Mouse (Mus musculus): ENCODE results near the gene Dtx4. TPM values are rescaled to one million over a fixed set of nuclear protein-coding genes. Genes with fewer than 3 reads are reported as not detected.
A peak's percentile ranks its signal among the peaks of the same experiment; 100 is the strongest.

The Dtx4 gene
- polyA plus RNA-seq, 1 experiment from 2014 or later = 5.6 TPM

GRCm38 (mm10) chr19:12502756-12503155, 1.5 kb upstream of the Dtx4 start:
- WGBS = 81% methylated on average over 7 of the region's 7 CpGs
- peaks cover 4% of the 10 kb centered on the region for H3K4me1 ChIP-seq (replicated peaks; ENCODE audit: insufficient read depth, low read length)
- H3K9me3 ChIP-seq (replicated peaks; ENCODE audit: low read length) = no peaks in the 10 kb centered on the region
- H3K9ac ChIP-seq (ENCODE audit: low read depth, low read length) = no peak overlapping the region
- H3K4me2 ChIP-seq (ENCODE audit: low read length) = no peak overlapping the region
- no peaks in the 10 kb centered on the region for H3K27me3 ChIP-seq (ENCODE audit: insufficient read depth, low read length)
- DNase-seq (ENCODE audit: low spot score) = no peak
- ATAC-seq (replicated peaks; ENCODE audit: low FRiP score, low read depth) = no peak
- no peak overlapping the region for H3K4me3 ChIP-seq (replicated peaks; ENCODE audit: low read depth, low read length)
- no peak overlapping the region for H3K27ac ChIP-seq
- H3K36me3 ChIP-seq (ENCODE audit: insufficient read depth, low read length) = no peaks in the 10 kb centered on the region
- no peak for TF ChIP-seq CTCF (IDR thresholded peaks at IDR 0.05; ENCODE audit: low read depth)

GRCm38 (mm10) chr19:12500881-12501311, 358 bp downstream of the Dtx4 start:
- H3K36me3 ChIP-seq (ENCODE audit: insufficient read depth, low read length) = no peaks in the 10 kb centered on the region
- no peaks in the 10 kb centered on the region for H3K27me3 ChIP-seq (ENCODE audit: insufficient read depth, low read length)
- peak; percentile 25 for DNase-seq (ENCODE audit: low spot score)
- peaks cover 4% of the 10 kb centered on the region for H3K4me1 ChIP-seq (replicated peaks; ENCODE audit: insufficient read depth, low read length)
- H3K9me3 ChIP-seq (replicated peaks; ENCODE audit: low read length) = no peaks in the 10 kb centered on the region
- ATAC-seq (replicated peaks; ENCODE audit: low FRiP score, low read depth) = peak; percentile 81
- H3K4me2 ChIP-seq (ENCODE audit: low read length) = peak overlapping the region; percentile 95
- WGBS = 1% methylated on average over 38 of the region's 38 CpGs
- peak overlapping the region; percentile 82 for H3K9ac ChIP-seq (ENCODE audit: low read depth, low read length)
- peak overlapping the region; percentile 79 for H3K27ac ChIP-seq
- TF ChIP-seq CTCF (IDR thresholded peaks at IDR 0.05; ENCODE audit: low read depth) = 0 out of 2 replicates have a peak, but pooled peaks have one; percentile 13
- H3K4me3 ChIP-seq (replicated peaks; ENCODE audit: low read depth, low read length) = peak overlapping the region; percentile 69

- TF ChIP-seq CTCF (IDR thresholded peaks at IDR 0.05; ENCODE audit: low read depth) = no peak
Measured at GRCm38 (mm10) chr19:12500124-12500523, 1.1 kb downstream of the Dtx4 start.

GRCm38 (mm10) chr19:12499485-12499884, 1.8 kb downstream of the Dtx4 start:
- WGBS = 18% methylated on average over 2 of the region's 2 CpGs
- 0 out of 2 replicates have a peak overlapping the region, but pooled peaks have one; percentile 10 for H3K9ac ChIP-seq (ENCODE audit: low read depth, low read length)

More at GRCm38 (mm10) chr19:12500124-12500523, 1.1 kb downstream of the Dtx4 start:
- Histone ChIP-seq H3K27ac (no peak overlapping the region), H3K36me3 (ENCODE audit: insufficient read depth, low read length) (no peaks in the 10 kb centered on the region), H3K4me1 (replicated peaks; ENCODE audit: insufficient read depth, low read length) (peaks cover 4% of the 10 kb centered on the region), H3K4me2 (ENCODE audit: low read length) (peak overlapping the region; percentile 95), H3K27me3 (ENCODE audit: insufficient read depth, low read length) (no peaks in the 10 kb centered on the region), H3K4me3 (replicated peaks; ENCODE audit: low read depth, low read length) (peak overlapping the region; percentile 69), H3K9me3 (replicated peaks; ENCODE audit: low read length) (no peaks in the 10 kb centered on the region), H3K9ac (ENCODE audit: low read depth, low read length) (peak overlapping the region; percentile 10; the same call in 1 of the 2 replicates)
- peak; percentile 65 for DNase-seq (ENCODE audit: low spot score)
- 12% methylated on average over 3 of the region's 3 CpGs for WGBS
- ATAC-seq (replicated peaks; ENCODE audit: low FRiP score, low read depth) = no peak

DNA sequence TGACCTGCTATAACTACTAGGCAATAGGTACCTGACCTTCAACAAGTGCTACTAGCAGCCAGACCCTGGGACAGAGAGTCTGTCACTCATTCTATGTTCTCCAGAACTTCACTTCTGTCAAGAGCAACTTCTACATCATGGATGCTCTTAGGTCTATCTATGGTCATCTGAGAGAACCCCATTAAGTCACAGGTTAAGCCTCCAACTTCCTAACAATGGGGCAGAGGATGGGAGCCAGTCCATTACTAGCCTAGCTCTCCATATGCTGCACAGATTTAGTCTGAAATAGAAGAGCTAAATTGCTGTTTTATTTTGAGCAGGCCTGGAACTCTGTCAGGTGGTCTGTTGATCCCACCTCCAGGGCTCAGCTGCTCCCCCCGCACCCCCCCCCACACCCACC, 2.3 kb downstream of the Dtx4 start:
- TF ChIP-seq CTCF (IDR thresholded peaks at IDR 0.05; ENCODE audit: low read depth) = no peak
- no peak overlapping the region for H3K4me3 ChIP-seq (replicated peaks; ENCODE audit: low read depth, low read length)
- WGBS = 83% methylated on average over 1 of the region's 1 CpGs

More at GRCm38 (mm10) chr19:12499485-12499884, 1.8 kb downstream of the Dtx4 start:
- DNase-seq (ENCODE audit: low spot score) (peak; percentile 18), ATAC-seq (replicated peaks; ENCODE audit: low FRiP score, low read depth) (no peak)
- Histone ChIP-seq H3K9me3 (replicated peaks; ENCODE audit: low read length) (no peaks in the 10 kb centered on the region), H3K4me2 (ENCODE audit: low read length) (peak overlapping the region; percentile 95), H3K4me1 (replicated peaks; ENCODE audit: insufficient read depth, low read length) (peaks cover 4% of the 10 kb centered on the region), H3K27ac (no peak overlapping the region), H3K4me3 (replicated peaks; ENCODE audit: low read depth, low read length) (peak overlapping the region; percentile 69; the same call in 1 of the 2 replicates), H3K36me3 (ENCODE audit: insufficient read depth, low read length) (no peaks in the 10 kb centered on the region), H3K27me3 (ENCODE audit: insufficient read depth, low read length) (no peaks in the 10 kb centered on the region)
- no peak for TF ChIP-seq CTCF (IDR thresholded peaks at IDR 0.05; ENCODE audit: low read depth)

DNA sequence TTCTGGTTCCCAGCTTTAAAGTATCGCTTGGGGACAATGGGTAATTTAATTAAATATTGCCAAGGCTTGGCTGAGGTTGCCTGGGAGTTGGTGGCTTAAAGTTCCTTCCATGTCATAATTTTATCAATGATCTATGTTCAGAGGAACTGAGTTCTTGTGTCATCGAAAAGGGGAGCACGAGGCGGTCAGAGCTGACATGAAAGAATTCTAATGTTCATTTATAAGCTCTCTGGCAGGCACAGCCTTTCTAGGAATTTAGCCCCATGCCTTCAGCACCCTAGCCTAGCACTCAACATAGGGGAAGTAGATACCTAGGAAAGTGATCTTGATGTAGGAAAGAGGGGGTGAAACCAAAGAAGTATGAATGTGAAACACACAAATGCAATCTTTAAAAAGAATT, 2.9 kb downstream of the Dtx4 start:
- no peak for ATAC-seq (replicated peaks; ENCODE audit: low FRiP score, low read depth)
- DNase-seq (ENCODE audit: low spot score) = no peak
- Histone ChIP-seq H3K4me2 (ENCODE audit: low read length) (no peak overlapping the region), H3K9me3 (replicated peaks; ENCODE audit: low read length) (no peaks in the 10 kb centered on the region), H3K4me1 (replicated peaks; ENCODE audit: insufficient read depth, low read length) (peaks cover 9% of the 10 kb centered on the region), H3K27ac (no peak overlapping the region), H3K9ac (ENCODE audit: low read depth, low read length) (no peak overlapping the region), H3K36me3 (ENCODE audit: insufficient read depth, low read length) (no peaks in the 10 kb centered on the region), H3K27me3 (ENCODE audit: insufficient read depth, low read length) (no peaks in the 10 kb centered on the region), H3K4me3 (replicated peaks; ENCODE audit: low read depth, low read length) (no peak overlapping the region)
- no peak for TF ChIP-seq CTCF (IDR thresholded peaks at IDR 0.05; ENCODE audit: low read depth)
- 76% methylated on average over 4 of the region's 4 CpGs for WGBS

More for the DNA sequence above, 2.3 kb downstream of the Dtx4 start:
- peaks cover 4% of the 10 kb centered on the region for H3K4me1 ChIP-seq (replicated peaks; ENCODE audit: insufficient read depth, low read length)
- H3K36me3 ChIP-seq (ENCODE audit: insufficient read depth, low read length) = no peaks in the 10 kb centered on the region
- ATAC-seq (replicated peaks; ENCODE audit: low FRiP score, low read depth) (no peak), DNase-seq (ENCODE audit: low spot score) (no peak)
- H3K9ac ChIP-seq (ENCODE audit: low read depth, low read length) = no peak overlapping the region
- no peaks in the 10 kb centered on the region for H3K9me3 ChIP-seq (replicated peaks; ENCODE audit: low read length)
- H3K27me3 ChIP-seq (ENCODE audit: insufficient read depth, low read length) = no peaks in the 10 kb centered on the region
- no peak overlapping the region for H3K4me2 ChIP-seq (ENCODE audit: low read length)
- no peak overlapping the region for H3K27ac ChIP-seq

DNA sequence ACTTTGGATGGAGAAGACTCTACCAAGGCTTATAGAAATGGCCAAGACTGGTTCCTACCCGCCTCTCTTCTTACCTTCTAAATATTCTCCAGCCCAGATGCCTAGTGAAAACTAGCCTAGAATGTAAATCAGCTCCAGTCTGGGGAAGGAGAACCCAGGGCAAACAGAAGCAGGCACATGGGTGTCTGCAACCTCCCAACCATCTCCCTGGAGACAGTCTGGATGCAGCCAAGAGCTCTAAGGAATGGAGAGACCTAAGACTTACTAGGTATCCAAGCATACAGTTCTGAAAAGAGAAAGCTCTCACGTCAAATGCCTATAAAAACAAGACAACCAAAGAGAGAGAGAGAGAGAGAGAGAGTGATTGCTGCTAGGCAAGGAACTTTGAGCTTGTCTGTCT, 3.3 kb downstream of the Dtx4 start:
- Histone ChIP-seq H3K4me2 (ENCODE audit: low read length) (no peak overlapping the region), H3K27me3 (ENCODE audit: insufficient read depth, low read length) (no peaks in the 10 kb centered on the region), H3K4me3 (replicated peaks; ENCODE audit: low read depth, low read length) (no peak overlapping the region), H3K9me3 (replicated peaks; ENCODE audit: low read length) (no peaks in the 10 kb centered on the region), H3K4me1 (replicated peaks; ENCODE audit: insufficient read depth, low read length) (peaks cover 9% of the 10 kb centered on the region), H3K9ac (ENCODE audit: low read depth, low read length) (no peak overlapping the region), H3K36me3 (ENCODE audit: insufficient read depth, low read length) (no peaks in the 10 kb centered on the region), H3K27ac (no peak overlapping the region)
- 70% methylated on average over 2 of the region's 2 CpGs for WGBS
- DNase-seq (ENCODE audit: low spot score) = no peak
- TF ChIP-seq CTCF (IDR thresholded peaks at IDR 0.05; ENCODE audit: low read depth) = no peak
- no peak for ATAC-seq (replicated peaks; ENCODE audit: low FRiP score, low read depth)

Data from kidney, postnatal 0 days (tissue).